Mouse (Mus musculus): Measurements from ENCODE around the gene Fbxl13. TPM values are rescaled to one million over a fixed set of nuclear protein-coding genes. Genes with fewer than 3 reads are reported as not detected.
A peak's percentile ranks its signal among the peaks of the same experiment; 100 is the strongest.

Gene Fbxl13
- 0.09 and 0.28 TPM in 2 replicates for polyA plus RNA-seq (2016; fragmentation: Nextera tagmentation; extraction: Ambion mirVana)

- H3K4me1 ChIP-seq = peaks cover 17% of the 10 kb centered on the region
- H3K9me3 ChIP-seq = no peaks in the 10 kb centered on the region
- WGBS = 1% methylated on average over 40 of the region's 40 CpGs
- peaks cover 30% of the 10 kb centered on the region for H3K36me3 ChIP-seq (replicated peaks)
- H3K4me3 ChIP-seq = peak within 1 kb of the TSS; percentile 79
- peak within 1 kb of the TSS; percentile 91 for H3K27ac ChIP-seq (replicated peaks)
- peak; percentile 94 for DNase-seq (ENCODE audit: low spot score)
- H3K27me3 ChIP-seq (replicated peaks; ENCODE audit: low read depth, poor library complexity, severe bottlenecking) = peaks cover 10% of the 10 kb centered on the region
These were observed at the start of gene Fbxl13, which contains the start of gene Armc10 for GRCm38 (mm10) chr5:21645439-21646132. Gene Fbxl13 (minus strand): TSS chr5:21645634. Gene Armc10 (plus strand): TSS chr5:21645813.

- Histone ChIP-seq H3K4me1 (no peaks in the 10 kb centered on the region), H3K9me3 (no peaks in the 10 kb centered on the region), H3K36me3 (replicated peaks) (no peaks in the 10 kb centered on the region), H3K27ac (replicated peaks) (no peak overlapping the region), H3K27me3 (replicated peaks; ENCODE audit: low read depth, poor library complexity, severe bottlenecking) (no peaks in the 10 kb centered on the region), H3K4me3 (no peak overlapping the region)
- no peak for DNase-seq (ENCODE audit: low spot score)
- 89% methylated on average over 3 of the region's 3 CpGs for WGBS
These were observed 49.5 kb upstream of the Fbxl13 start for GRCm38 (mm10) chr5:21694854-21695490.

- Histone ChIP-seq H3K27ac (replicated peaks) (no peak overlapping the region), H3K9me3 (no peaks in the 10 kb centered on the region), H3K4me1 (no peaks in the 10 kb centered on the region), H3K27me3 (replicated peaks; ENCODE audit: low read depth, poor library complexity, severe bottlenecking) (no peaks in the 10 kb centered on the region), H3K36me3 (replicated peaks) (peaks cover 10% of the 10 kb centered on the region; the same call in 1 of the 2 replicates), H3K4me3 (no peak overlapping the region)
- no peak for DNase-seq (ENCODE audit: low spot score)
- WGBS = 83% methylated on average over 3 of the region's 3 CpGs
These were observed 48.0 kb upstream of the Fbxl13 start for GRCm38 (mm10) chr5:21693372-21693870.

GRCm38 (mm10) chr5:21692230-21692629 lies 46.8 kb upstream of the Fbxl13 start:
- 91% methylated on average over 5 of the region's 5 CpGs for WGBS
- no peak for DNase-seq (ENCODE audit: low spot score)

GRCm38 (mm10) chr5:21687042-21687441 lies 41.6 kb upstream of the Fbxl13 start:
- Histone ChIP-seq H3K4me1 (no peaks in the 10 kb centered on the region), H3K27ac (replicated peaks) (no peak overlapping the region), H3K27me3 (replicated peaks; ENCODE audit: low read depth, poor library complexity, severe bottlenecking) (no peaks in the 10 kb centered on the region), H3K9me3 (no peaks in the 10 kb centered on the region), H3K36me3 (replicated peaks) (peaks cover 22% of the 10 kb centered on the region; the same call in 1 of the 2 replicates), H3K4me3 (no peak overlapping the region)
- DNase-seq (ENCODE audit: low spot score) = no peak
- WGBS = 77% methylated on average over 4 of the region's 4 CpGs

More at GRCm38 (mm10) chr5:21692230-21692629, 46.8 kb upstream of the Fbxl13 start:
- Histone ChIP-seq H3K36me3 (replicated peaks) (peaks cover 10% of the 10 kb centered on the region; the same call in 1 of the 2 replicates), H3K9me3 (no peaks in the 10 kb centered on the region), H3K4me1 (no peaks in the 10 kb centered on the region), H3K27me3 (replicated peaks; ENCODE audit: low read depth, poor library complexity, severe bottlenecking) (no peaks in the 10 kb centered on the region), H3K4me3 (no peak overlapping the region), H3K27ac (replicated peaks) (no peak overlapping the region)

GRCm38 (mm10) chr5:21685001-21685400 lies 39.6 kb upstream of the Fbxl13 start:
- no peaks in the 10 kb centered on the region for H3K27me3 ChIP-seq (replicated peaks; ENCODE audit: low read depth, poor library complexity, severe bottlenecking)
- H3K9me3 ChIP-seq = no peaks in the 10 kb centered on the region
- H3K4me1 ChIP-seq = no peaks in the 10 kb centered on the region
- DNase-seq (ENCODE audit: low spot score) = no peak
- no peak overlapping the region for H3K4me3 ChIP-seq
- peaks cover 22% of the 10 kb centered on the region; the same call in 1 of the 2 replicates for H3K36me3 ChIP-seq (replicated peaks)
- 73% methylated on average over 10 of the region's 10 CpGs for WGBS
- no peak overlapping the region for H3K27ac ChIP-seq (replicated peaks)

- H3K4me3 ChIP-seq = no peak overlapping the region
- peaks cover 14% of the 10 kb centered on the region; the same call in 1 of the 2 replicates for H3K36me3 ChIP-seq (replicated peaks)
- H3K27ac ChIP-seq (replicated peaks) = no peak overlapping the region
- H3K9me3 ChIP-seq = no peaks in the 10 kb centered on the region
- no peak for DNase-seq (ENCODE audit: low spot score)
- 92% methylated on average over 9 of the region's 9 CpGs for WGBS
- H3K27me3 ChIP-seq (replicated peaks; ENCODE audit: low read depth, poor library complexity, severe bottlenecking) = no peaks in the 10 kb centered on the region
- H3K4me1 ChIP-seq = no peaks in the 10 kb centered on the region
These were observed 38.4 kb upstream of the Fbxl13 start for GRCm38 (mm10) chr5:21683811-21684210.

- 90% methylated on average over 5 of the region's 5 CpGs for WGBS
- H3K27me3 ChIP-seq (replicated peaks; ENCODE audit: low read depth, poor library complexity, severe bottlenecking) = no peaks in the 10 kb centered on the region
- H3K9me3 ChIP-seq = no peaks in the 10 kb centered on the region
- H3K36me3 ChIP-seq (replicated peaks) = peaks cover 26% of the 10 kb centered on the region; the same call in 1 of the 2 replicates
- no peaks in the 10 kb centered on the region for H3K4me1 ChIP-seq
- no peak overlapping the region for H3K27ac ChIP-seq (replicated peaks)
- no peak overlapping the region for H3K4me3 ChIP-seq
- no peak for DNase-seq (ENCODE audit: low spot score)
These were observed 35.5 kb upstream of the Fbxl13 start for GRCm38 (mm10) chr5:21680940-21681339.

GRCm38 (mm10) chr5:21680029-21680428 lies 34.6 kb upstream of the Fbxl13 start:
- WGBS = 85% methylated on average over 4 of the region's 4 CpGs
- no peaks in the 10 kb centered on the region for H3K4me1 ChIP-seq
- peaks cover 35% of the 10 kb centered on the region for H3K36me3 ChIP-seq (replicated peaks)
- no peak overlapping the region for H3K4me3 ChIP-seq
- no peaks in the 10 kb centered on the region for H3K27me3 ChIP-seq (replicated peaks; ENCODE audit: low read depth, poor library complexity, severe bottlenecking)
- DNase-seq (ENCODE audit: low spot score) = no peak
- H3K9me3 ChIP-seq = no peaks in the 10 kb centered on the region
- H3K27ac ChIP-seq (replicated peaks) = no peak overlapping the region

GRCm38 (mm10) chr5:21678363-21678762 lies 32.9 kb upstream of the Fbxl13 start:
- no peaks in the 10 kb centered on the region for H3K9me3 ChIP-seq
- no peak overlapping the region for H3K27ac ChIP-seq (replicated peaks)
- H3K27me3 ChIP-seq (replicated peaks; ENCODE audit: low read depth, poor library complexity, severe bottlenecking) = no peaks in the 10 kb centered on the region
- no peak overlapping the region for H3K4me3 ChIP-seq
- H3K36me3 ChIP-seq (replicated peaks) = peaks cover 39% of the 10 kb centered on the region
- no peak for DNase-seq (ENCODE audit: low spot score)
- peaks cover under 1% of the 10 kb centered on the region for H3K4me1 ChIP-seq
- WGBS = 94% methylated on average over 9 of the region's 9 CpGs

- peaks cover 36% of the 10 kb centered on the region for H3K36me3 ChIP-seq (replicated peaks)
- DNase-seq (ENCODE audit: low spot score) = no peak
- no peaks in the 10 kb centered on the region for H3K9me3 ChIP-seq
- WGBS = 94% methylated on average over 6 of the region's 6 CpGs
- H3K4me3 ChIP-seq = no peak overlapping the region
- peaks cover 5% of the 10 kb centered on the region for H3K4me1 ChIP-seq
- no peaks in the 10 kb centered on the region for H3K27me3 ChIP-seq (replicated peaks; ENCODE audit: low read depth, poor library complexity, severe bottlenecking)
- no peak overlapping the region for H3K27ac ChIP-seq (replicated peaks)
These were observed 32.5 kb upstream of the Fbxl13 start for GRCm38 (mm10) chr5:21677939-21678338.

- Histone ChIP-seq H3K36me3 (replicated peaks) (peaks cover 37% of the 10 kb centered on the region), H3K9me3 (no peaks in the 10 kb centered on the region), H3K4me3 (no peak overlapping the region), H3K27me3 (replicated peaks; ENCODE audit: low read depth, poor library complexity, severe bottlenecking) (no peaks in the 10 kb centered on the region), H3K4me1 (peaks cover 6% of the 10 kb centered on the region), H3K27ac (replicated peaks) (no peak overlapping the region)
- DNase-seq (ENCODE audit: low spot score) = no peak
- WGBS = 94% methylated on average over 23 of the region's 23 CpGs
These were observed 30.1 kb upstream of the Fbxl13 start for GRCm38 (mm10) chr5:21675494-21675893.

GRCm38 (mm10) chr5:21675019-21675418 lies 29.6 kb upstream of the Fbxl13 start:
- no peaks in the 10 kb centered on the region for H3K27me3 ChIP-seq (replicated peaks; ENCODE audit: low read depth, poor library complexity, severe bottlenecking)
- H3K9me3 ChIP-seq = no peaks in the 10 kb centered on the region
- no peak overlapping the region for H3K4me3 ChIP-seq
- H3K36me3 ChIP-seq (replicated peaks) = peaks cover 37% of the 10 kb centered on the region
- DNase-seq (ENCODE audit: low spot score) = no peak
- WGBS = 87% methylated on average over 12 of the region's 12 CpGs
- H3K4me1 ChIP-seq = peaks cover 6% of the 10 kb centered on the region
- H3K27ac ChIP-seq (replicated peaks) = no peak overlapping the region
